Mouse (Mus musculus): ENCODE data around the gene Dennd2c.

Dennd2c gene

DNA sequence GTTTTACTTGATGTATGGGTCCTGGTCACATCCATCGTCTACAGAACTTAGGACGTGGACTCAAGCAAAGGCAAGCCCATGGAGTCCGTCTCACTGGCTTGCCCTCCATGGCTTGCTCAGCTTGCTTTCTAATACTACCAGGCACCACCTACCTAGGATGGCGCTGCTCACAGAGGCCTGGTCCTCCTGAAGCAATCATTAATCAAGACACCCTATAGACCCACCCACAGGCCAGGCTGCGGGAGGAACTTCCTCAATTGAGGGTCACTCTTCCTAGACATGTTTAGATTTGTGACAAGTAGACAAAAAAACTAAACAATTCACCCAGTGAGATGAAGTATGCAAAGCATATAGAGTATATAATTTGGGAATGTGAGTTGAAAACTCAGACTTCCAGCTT, 9.8 kb downstream of the Dennd2c start:
- DNase-seq (ENCODE audit: low spot score in 2 of 2), result no peak

- DNase-seq (ENCODE audit: low spot score in 2 of 2), result no peak
Observed at GRCm38 (mm10) chr3:103123636-103124035, 21.2 kb downstream of the Dennd2c start.

DNA sequence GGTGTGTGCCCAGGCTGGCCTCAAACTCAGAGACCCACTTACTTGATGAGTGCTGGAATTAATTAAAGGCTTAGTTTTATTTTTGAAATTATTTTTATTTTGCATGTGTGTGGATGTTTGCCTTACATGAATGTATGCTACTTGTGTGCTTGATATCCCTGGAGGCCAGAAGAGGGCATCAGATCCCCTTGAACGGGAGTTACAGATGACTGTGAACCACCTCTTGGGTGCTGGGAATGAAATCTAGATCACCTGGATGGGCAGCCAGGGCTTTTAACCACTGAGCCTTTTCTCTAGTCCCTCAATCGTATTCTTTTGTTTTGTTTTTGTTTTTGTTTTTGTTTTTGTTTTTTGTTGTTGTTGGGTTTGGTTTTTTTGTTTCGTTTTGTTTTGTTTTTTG, 23.7 kb downstream of the Dennd2c start:
- DNase-seq (ENCODE audit: low spot score in 2 of 2), result no peak

GRCm38 (mm10) chr3:103127177-103127576, 24.8 kb downstream of the Dennd2c start:
- no peak for DNase-seq (ENCODE audit: low spot score in 2 of 2)

- no peak for DNase-seq (ENCODE audit: low spot score in 2 of 2)
Observed at GRCm38 (mm10) chr3:103127721-103128120, 25.3 kb downstream of the Dennd2c start.

- DNase-seq (ENCODE audit: low spot score in 2 of 2), result no peak
Observed at GRCm38 (mm10) chr3:103128251-103128650, 25.8 kb downstream of the Dennd2c start.

DNA sequence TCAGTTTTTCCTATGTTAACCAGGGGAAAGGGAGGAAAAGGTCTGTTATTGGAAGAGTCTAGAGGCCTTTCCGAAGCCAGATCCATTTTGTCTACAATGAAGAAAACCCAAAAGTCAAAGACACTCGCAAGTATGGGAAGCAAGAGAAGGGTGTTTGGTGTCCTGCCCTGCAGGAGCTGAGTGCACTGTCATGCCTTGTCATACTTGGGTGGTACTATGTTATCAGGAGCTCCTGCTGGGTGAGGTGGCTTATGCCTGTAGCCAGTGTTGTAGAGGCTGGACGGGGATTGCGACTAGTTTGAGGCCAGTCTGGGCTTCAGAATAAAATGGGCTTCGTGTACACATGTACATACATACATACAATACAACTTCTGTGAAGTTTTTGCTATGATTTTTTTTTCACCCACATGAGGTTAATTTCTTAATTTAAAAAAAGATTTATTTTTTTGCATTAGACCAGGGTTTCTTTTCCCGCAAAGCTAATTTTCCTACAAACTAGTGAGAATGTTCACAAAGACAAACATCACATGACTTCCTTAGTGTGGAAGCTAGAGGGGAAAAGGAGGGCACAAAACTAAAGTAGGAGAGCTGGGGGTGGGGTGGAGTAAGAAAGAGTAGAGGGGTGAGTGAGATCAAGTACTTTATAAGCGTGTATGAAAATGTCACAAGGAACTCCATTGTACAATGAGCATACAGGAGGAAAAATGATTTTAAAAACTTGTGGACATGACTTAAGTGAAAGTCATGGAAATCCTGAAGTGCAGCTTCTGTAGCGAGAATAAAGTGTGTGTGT, 27.2 kb downstream of the Dennd2c start:
- DNase-seq (ENCODE audit: low spot score in 2 of 2), result no peak

DNA sequence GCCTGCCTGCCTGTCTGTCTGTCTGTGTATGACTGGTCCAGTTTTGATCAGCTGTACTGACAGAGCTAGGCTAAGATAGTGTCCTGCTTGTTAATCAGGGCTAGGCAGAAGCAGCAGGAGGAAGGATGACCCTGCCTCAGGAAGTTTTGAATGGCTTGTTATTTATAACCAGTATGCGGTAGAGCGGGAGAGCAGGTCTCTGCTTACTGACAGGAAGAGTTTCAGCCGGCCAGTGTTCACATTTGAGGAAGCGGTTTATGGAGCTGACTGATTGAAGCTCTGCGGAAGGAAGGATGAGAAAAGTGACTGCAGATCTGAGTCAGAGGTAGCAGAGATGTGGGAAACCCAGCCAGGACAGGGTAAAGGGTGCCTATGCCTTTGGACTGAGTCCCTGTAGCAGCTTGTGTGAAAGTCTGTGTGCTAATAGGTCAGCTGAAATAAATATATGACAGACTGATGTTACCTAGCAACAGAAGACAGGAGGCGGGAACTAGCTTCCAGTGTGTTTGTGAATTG, 27.9 kb downstream of the Dennd2c start:
- DNase-seq (ENCODE audit: low spot score in 2 of 2), result peak; percentile 25 to 30

DNA sequence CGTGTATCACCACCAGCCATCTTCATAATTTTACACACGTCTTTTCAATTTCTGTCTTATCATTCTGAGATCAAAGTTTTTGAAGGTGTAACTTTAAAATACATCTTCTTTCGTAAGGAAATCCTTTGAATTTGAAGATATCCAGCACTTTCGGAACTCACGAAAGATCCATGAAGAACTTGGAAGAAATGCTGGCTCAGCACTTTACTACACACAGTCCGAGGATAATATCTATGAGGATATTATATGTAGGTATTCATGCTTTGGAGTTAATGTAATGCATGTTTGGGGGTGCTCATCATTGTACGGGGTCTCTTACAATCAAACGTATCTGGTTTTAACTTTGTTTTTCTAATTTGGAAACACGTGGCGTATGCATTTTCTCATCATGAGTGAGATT, 30.7 kb downstream of the Dennd2c start:
- no peak for DNase-seq (ENCODE audit: low spot score in 2 of 2)

- DNase-seq (ENCODE audit: low spot score in 2 of 2), result no peak
Observed at GRCm38 (mm10) chr3:103136414-103137077, 34.1 kb downstream of the Dennd2c start.

GRCm38 (mm10) chr3:103139047-103139446, 36.6 kb downstream of the Dennd2c start:
- DNase-seq (ENCODE audit: low spot score in 2 of 2), result peak in 1 of 2 experiments; percentile 14

DNA sequence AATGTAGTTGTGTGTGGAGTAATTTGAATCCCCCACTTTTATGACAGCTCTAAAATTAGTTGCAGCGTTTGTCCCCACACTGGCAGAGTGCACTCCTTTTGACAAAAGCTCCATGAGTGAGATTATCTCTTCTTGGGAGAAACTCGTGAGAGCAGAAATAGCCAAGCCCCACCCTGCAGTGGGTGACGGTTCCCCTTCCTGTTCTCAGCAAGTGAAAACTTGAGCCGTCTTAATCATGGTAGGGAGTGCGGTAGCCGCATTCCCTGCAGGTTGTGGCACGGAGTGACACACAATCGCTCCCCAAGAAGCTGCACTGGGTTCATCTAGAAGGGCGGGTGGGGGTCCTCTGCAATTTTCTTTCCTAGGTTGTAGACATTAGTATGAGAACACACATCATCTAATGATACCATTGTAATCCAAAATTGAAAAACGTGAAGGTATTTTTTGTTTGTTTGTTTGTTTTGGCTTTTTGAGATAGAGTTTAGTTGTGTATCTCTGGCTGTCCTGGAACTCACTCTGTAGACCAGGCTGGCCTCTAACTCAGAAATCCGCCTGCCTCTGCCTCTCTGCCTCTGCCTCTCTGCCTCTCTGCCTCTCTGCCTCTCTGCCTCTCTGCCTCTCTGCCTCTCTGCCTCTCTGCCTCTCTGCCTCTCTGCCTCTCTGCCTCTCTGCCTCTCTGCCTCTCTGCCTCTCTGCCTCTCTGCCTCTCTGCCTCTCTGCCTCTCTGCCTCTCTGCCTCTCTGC, 37.9 kb downstream of the Dennd2c start:
- peak; percentile 57 to 71 for DNase-seq (ENCODE audit: low spot score in 2 of 2)

DNA sequence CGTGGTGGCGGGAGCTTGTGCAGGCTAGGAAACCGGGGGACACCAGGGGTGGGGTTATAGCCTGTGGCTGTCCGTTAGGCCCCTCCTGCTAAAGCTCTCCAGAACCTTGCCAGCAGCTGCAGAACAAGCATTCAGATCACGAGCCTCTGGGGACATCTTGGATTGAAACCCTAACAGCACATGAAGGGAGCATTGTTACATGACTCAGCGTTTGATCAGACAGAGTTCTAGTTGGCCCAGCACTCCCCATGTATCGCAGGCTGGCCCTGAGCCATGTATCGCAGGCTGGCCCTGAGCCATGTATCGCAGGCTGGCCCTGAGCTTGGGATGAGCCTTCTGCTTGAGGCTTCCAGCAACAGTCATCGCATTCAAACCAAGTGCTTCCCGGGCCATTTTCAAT, 38.9 kb downstream of the Dennd2c start:
- DNase-seq (ENCODE audit: low spot score in 2 of 2), result peak in 1 of 2 experiments; percentile 32

GRCm38 (mm10) chr3:103142366-103142765, 40.0 kb downstream of the Dennd2c start:
- DNase-seq (ENCODE audit: low spot score in 2 of 2), result no peak

DNA sequence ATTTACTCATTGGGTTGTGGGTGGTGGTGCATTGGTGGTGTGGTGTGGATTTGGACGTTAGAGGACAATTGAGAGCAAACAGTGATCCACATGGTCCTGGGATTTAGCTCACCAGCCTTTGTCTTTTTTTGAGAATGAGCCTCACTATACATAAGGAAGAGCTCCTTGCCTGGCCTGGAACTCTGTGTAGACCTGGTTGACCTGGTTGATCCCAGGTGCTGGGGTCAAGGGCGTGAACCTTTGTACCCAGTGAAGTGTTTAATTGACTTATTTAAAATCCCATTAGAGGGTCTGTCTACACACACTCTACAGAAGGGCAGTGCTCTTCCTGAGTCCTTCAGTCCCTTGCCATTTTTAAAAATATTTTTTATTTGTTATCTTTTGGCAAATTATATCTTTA, 42.9 kb downstream of the Dennd2c start:
- DNase-seq (ENCODE audit: low spot score in 2 of 2), result no peak

DNA sequence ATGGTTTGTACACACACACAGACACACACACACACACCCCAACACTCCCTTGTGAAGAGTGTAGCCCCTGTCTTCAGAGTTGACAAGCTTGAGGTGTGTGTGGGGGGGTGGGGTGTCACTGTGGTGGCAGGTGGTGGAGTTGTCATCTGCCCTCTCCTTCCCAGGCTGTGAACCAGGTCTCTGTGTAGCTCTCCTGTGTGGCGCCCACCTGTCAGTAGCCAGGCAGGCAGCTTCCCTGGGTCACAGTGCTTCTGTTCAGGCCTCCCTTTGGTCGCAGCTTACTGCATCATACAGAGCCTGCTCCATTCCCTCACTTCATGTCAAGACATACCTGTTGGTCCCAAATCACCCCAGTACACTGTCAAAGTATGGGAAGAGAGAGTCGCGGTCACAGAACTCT, 43.4 kb downstream of the Dennd2c start:
- DNase-seq (ENCODE audit: low spot score in 2 of 2), result no peak

DNA sequence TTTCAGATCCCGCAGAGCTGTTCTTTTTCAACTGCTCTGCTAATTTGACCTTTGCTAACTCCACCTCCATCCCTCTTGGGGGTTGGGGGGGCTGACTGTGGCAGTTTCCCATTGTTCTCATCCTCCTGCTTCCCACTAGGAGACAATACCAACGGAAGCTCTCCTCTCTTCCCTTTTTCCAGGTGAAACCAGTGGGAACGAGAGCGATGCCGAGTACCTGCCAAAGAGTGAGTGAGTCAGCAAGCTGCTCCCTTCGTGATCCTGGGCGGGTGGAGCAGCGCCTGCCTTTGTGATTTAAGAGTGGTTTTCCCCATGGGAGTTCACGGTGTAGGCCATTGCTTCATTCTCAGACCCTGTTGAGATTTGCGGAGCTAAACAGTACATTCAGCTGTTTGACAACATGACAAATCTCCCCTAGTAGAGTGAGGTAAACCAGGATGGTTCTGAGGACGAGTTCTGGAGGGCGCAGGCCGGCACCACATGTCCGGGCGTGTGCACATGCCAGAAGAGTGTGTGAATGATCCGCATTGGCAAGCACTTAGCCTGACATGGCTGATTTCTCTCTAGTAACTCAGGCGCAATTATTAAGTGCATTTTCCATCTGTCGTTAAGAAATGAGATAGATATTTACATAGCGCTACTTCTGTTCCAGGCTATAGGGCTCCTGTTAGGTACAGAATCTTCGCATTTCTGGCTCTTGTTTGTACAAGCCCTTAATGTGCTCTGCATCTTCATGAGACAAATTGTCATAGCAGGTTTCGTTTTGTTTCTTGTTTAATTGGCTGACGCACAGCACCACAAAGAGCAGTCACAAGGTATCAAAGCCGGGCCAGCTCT, 44.1 kb downstream of the Dennd2c start:
- DNase-seq (ENCODE audit: low spot score in 2 of 2), result peak; percentile 30 to 48

GRCm38 (mm10) chr3:103147775-103148174, 45.4 kb downstream of the Dennd2c start:
- no peak for DNase-seq (ENCODE audit: low spot score in 2 of 2)

DNA sequence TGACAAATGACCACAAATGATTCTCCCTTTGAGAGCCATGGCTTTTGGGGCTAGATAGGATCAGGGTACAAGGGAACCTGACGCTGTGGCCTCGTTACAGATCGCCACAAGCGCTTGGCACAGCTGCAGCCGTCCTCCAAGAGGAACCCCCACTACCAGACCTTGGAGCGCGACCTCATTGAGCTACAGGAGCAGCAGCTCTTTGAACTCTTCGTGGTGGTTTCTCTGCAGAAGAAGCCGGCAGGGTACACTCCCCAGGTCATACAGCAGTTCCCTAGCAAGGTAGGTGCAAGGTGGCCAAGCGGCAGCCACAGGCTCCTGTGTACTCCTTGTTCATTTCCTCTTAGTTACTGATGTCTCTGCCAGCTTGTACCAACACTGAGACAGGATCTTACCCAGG, 46.5 kb downstream of the Dennd2c start:
- no peak for DNase-seq (ENCODE audit: low spot score in 2 of 2)

DNA sequence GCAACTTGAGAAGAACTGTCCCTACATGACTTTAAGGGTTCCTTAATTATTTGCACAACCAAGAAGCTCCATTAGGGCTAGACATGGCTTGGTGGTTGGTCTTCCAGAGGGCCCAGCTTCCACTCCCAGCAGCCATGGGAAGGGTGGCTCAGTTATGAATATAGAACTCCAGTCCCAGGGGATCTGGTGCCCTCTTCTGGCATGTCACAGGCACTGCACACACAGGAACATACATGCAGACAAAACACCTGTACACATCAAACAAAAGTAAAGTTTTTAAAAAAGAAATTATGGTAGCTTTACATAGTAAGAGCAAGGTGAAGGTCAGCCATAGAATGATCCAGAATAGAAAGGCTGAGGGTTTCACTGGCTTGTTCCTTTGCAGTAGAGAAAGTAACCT, 51.4 kb downstream of the Dennd2c start:
- DNase-seq (ENCODE audit: low spot score in 2 of 2), result no peak

GRCm38 (mm10) chr3:103159232-103159900, 57.0 kb downstream of the Dennd2c start:
- DNase-seq (ENCODE audit: low spot score in 2 of 2), result no peak

All from urinary bladder, postnatal 36 days (tissue).